Mouse (Mus musculus) CH12.LX (cell line): Measurements from ENCODE around the gene Phf5a. TPM values are rescaled to one million over a fixed set of nuclear protein-coding genes. Genes with fewer than 3 reads are reported as not detected.

Experiments used
- DNase-seq: peaks from one replicate; pipeline ENCODE4 v3.0.0-alpha.2; 2013; ENCODE audit errors: extremely low read depth
- H3K27ac ChIP-seq: 2 replicates; pipeline ENCODE4 v1.5.1; 2012; ENCODE audit warnings: low read depth, mild to moderate bottlenecking, control low read depth, moderate library complexity; ENCODE audit not compliant: insufficient read depth
- H3K27me3 ChIP-seq: replicated peaks from 2 replicates; pipeline ENCODE3; 2012; ENCODE audit warnings: inconsistent platforms
- H3K36me3 ChIP-seq, 2 experiments: replicated peaks in 1 of 2; 2 replicates each; pipeline versions ENCODE3 to v1.6.1; 2012; ENCODE audit warnings: inconsistent platforms in 1 of 2, low read length in 1 of 2, mild to moderate bottlenecking in 1 of 2, mixed read lengths in 1 of 2, moderate library complexity in 1 of 2; ENCODE audit not compliant: control insufficient read depth in 1 of 2, insufficient read depth in 1 of 2
- H3K4me1 ChIP-seq, 2 experiments: 2 replicates each; pipeline ENCODE4 v1.6.1; 2012; ENCODE audit warnings: inconsistent platforms in 1 of 2, moderate library complexity in 1 of 2; ENCODE audit not compliant: insufficient read depth in 2 of 2, control insufficient read depth in 1 of 2
- H3K4me2 ChIP-seq: 2 replicates; pipeline ENCODE4 v1.6.1; 2012; ENCODE audit warnings: low read depth, mild to moderate bottlenecking, control low read depth; ENCODE audit not compliant: poor library complexity, insufficient read depth, severe bottlenecking
- H3K4me3 ChIP-seq, 3 experiments: fragments of 150-350 bp in 1 of 3; sonication (generic) in 1 of 3; replicated peaks in 1 of 3; 2 replicates each; pipeline versions ENCODE3 to v1.5.1; 2011 to 2012; ENCODE audit warnings: low read depth in 2 of 3, low read length in 2 of 3, mild to moderate bottlenecking in 2 of 3, moderate library complexity in 2 of 3, control low read depth in 1 of 3, improper control_type of control experiment in 1 of 3, inconsistent platforms in 1 of 3, mixed read lengths in 1 of 3; ENCODE audit not compliant: poor library complexity in 1 of 3
- H3K79me2 ChIP-seq: replicated peaks from 2 replicates; pipeline ENCODE4 v1.6.1; 2012; ENCODE audit warnings: mild to moderate bottlenecking, moderate library complexity; ENCODE audit not compliant: control insufficient read depth, poor library complexity, insufficient read depth, severe bottlenecking; ENCODE audit errors: extremely low read depth
- H3K9ac ChIP-seq: 2 replicates; pipeline ENCODE4 v1.6.1; 2012; ENCODE audit warnings: low read depth, mild to moderate bottlenecking, control low read depth, moderate library complexity; ENCODE audit not compliant: insufficient read depth
- H3K9me3 ChIP-seq: replicated peaks from 2 replicates; pipeline ENCODE3; 2012; ENCODE audit warnings: low read length, inconsistent platforms, mixed read lengths
- CHD1 ChIP-seq: IDR thresholded peaks from 2 replicates; pipeline ENCODE4 v1.6.1; 2012; ENCODE audit warnings: low read depth, low read length, improper control_type of control experiment, inconsistent platforms
- E2F4 ChIP-seq: IDR thresholded peaks from 2 replicates; pipeline ENCODE4 v1.6.1; 2011; ENCODE audit warnings: low read depth, low read length, improper control_type of control experiment; ENCODE audit not compliant: insufficient replicate concordance
- ELF1 ChIP-seq: IDR thresholded peaks from 2 replicates; pipeline ENCODE4 v1.6.1; 2014; ENCODE audit warnings: low read depth, mild to moderate bottlenecking, inconsistent platforms, low read length, improper control_type of control experiment
- ETS1 ChIP-seq: conservative IDR thresholded peaks from 2 replicates; pipeline ENCODE4 v1.6.1; 2012; ENCODE audit warnings: low read depth, mild to moderate bottlenecking, inconsistent platforms, low read length, improper control_type of control experiment, moderate library complexity
- IRF4 ChIP-seq: IDR thresholded peaks from 2 replicates; pipeline ENCODE4 v1.6.1; 2014; ENCODE audit warnings: low read depth, mild to moderate bottlenecking, inconsistent platforms, low read length, improper control_type of control experiment
- JUND ChIP-seq: conservative IDR thresholded peaks from 2 replicates; pipeline ENCODE4 v1.6.1; 2011; ENCODE audit warnings: low read depth, low read length, improper control_type of control experiment
- MAZ ChIP-seq: IDR thresholded peaks from 2 replicates; pipeline ENCODE4 v1.6.1; 2012; ENCODE audit warnings: low read depth, mild to moderate bottlenecking, inconsistent platforms, low read length, improper control_type of control experiment, moderate library complexity
- MEF2A ChIP-seq: IDR thresholded peaks from 2 replicates; pipeline ENCODE4 v1.6.1; 2014; ENCODE audit warnings: low read depth, mild to moderate bottlenecking, inconsistent platforms, low read length, improper control_type of control experiment, borderline replicate concordance
- MYC ChIP-seq: IDR thresholded peaks from 2 replicates; pipeline ENCODE4 v1.6.1; 2011; ENCODE audit warnings: low read depth, mild to moderate bottlenecking, improper control_type of control experiment, low read length
- NELFE ChIP-seq: IDR thresholded peaks from 2 replicates; pipeline ENCODE4 v1.6.1; 2011; ENCODE audit warnings: low read depth, low read length, improper control_type of control experiment
- SMC3 ChIP-seq: IDR thresholded peaks from 2 replicates; pipeline ENCODE4 v1.6.1; 2011; ENCODE audit warnings: low read depth, low read length, improper control_type of control experiment
- TBP ChIP-seq: conservative IDR thresholded peaks from 2 replicates; pipeline ENCODE4 v1.6.1; 2011; ENCODE audit warnings: low read depth, low read length, improper control_type of control experiment
- UBTF ChIP-seq: IDR thresholded peaks from 2 replicates; pipeline ENCODE4 v1.6.1; 2012; ENCODE audit warnings: low read depth, mild to moderate bottlenecking, inconsistent platforms, low read length, improper control_type of control experiment, moderate library complexity
- ZC3H11A ChIP-seq: IDR thresholded peaks from 2 replicates; pipeline ENCODE4 v1.6.1; 2012; ENCODE audit warnings: low read depth, mild to moderate bottlenecking, inconsistent platforms, low read length, improper control_type of control experiment
- ZMIZ1 ChIP-seq: IDR thresholded peaks from 2 replicates; pipeline ENCODE4 v1.6.1; 2012; ENCODE audit warnings: low read depth, mild to moderate bottlenecking, inconsistent platforms, low read length, improper control_type of control experiment
- dilution Hi-C: fragments of 300-500 bp; cut with MboI; formaldehyde crosslinking; loops from 2 replicates; pipeline ENCODE4 v1.14.3; 2020; ENCODE audit warnings: low sequenced_read_pairs; ENCODE audit not compliant: extremely low pct_unique_long_range_greater_than_20kb, extremely low pct_ligation_motif_present
- in situ Hi-C: fragments of 300-500 bp; cut with MboI; formaldehyde crosslinking; loops from 3 replicates; pipeline ENCODE4 v1.14.3; 2019; ENCODE audit warnings: low sequenced_read_pairs, low pct_ligation_motif_present, low pct_unique_long_range_greater_than_20kb, mixed read lengths
- polyA plus RNA-seq: library from polyadenylated mRNA; unstranded; fragments of >175 nt; gene quantifications from 2 replicates; pipeline ENCODE4 v1.2.1, GENCODE M21; 2012; ENCODE audit warnings: low read depth; ENCODE audit not compliant: insufficient read length
- total RNA-seq, 2 experiments: library from RNA; depleted of rRNA; stranded (reverse); fragments of 300-350 nt in 1 of 2; fragments of >200 nt in 1 of 2; gene quantifications; 2 replicates each; pipeline ENCODE4 v1.2.3; 2012 to 2014

Phf5a gene
- total and polyA plus RNA-seq, 3 experiments: 86.3 to 177 (median 116) TPM

GRCm38 (mm10) chr15:81857724-81858116 is 14.0 kb downstream of the Phf5a start:
- Histone ChIP-seq H3K27me3 (no peaks in the 10 kb centered on the region), H3K9me3 (no peaks in the 10 kb centered on the region), H3K4me2 (0 out of 2 replicates have a peak overlapping the region, but pooled peaks have one; percentile 58), H3K4me1 (peaks cover 3 to 22% of the 10 kb centered on the region in 2 experiments; a peak in 2 of 4 replicates), H3K27ac (peak overlapping the region; percentile 86), H3K36me3 (peaks cover 4 to 23% of the 10 kb centered on the region in 2 experiments), H3K9ac (peak overlapping the region; percentile 85), H3K4me3 (peak overlapping the region; percentile 74 to 89 (median 89)), H3K79me2 (peaks cover 42% of the 10 kb centered on the region)
- peak; percentile 19 for DNase-seq
- in situ Hi-C loops: no loop called here
- dilution Hi-C loops: no loop called here
- TF ChIP-seq ETS1 (no peak), E2F4 (no peak), MYC (no peak), CHD1 (no peak), IRF4 (peak; percentile 52; the same call in 1 of the 2 replicates), ZC3H11A (no peak)

GRCm38 (mm10) chr15:81856938-81857723 is 14.6 kb downstream of the Phf5a start:
- DNase-seq: peak; percentile 35
- Histone ChIP-seq H3K36me3 (peaks cover 9 to 29% of the 10 kb centered on the region in 2 experiments), H3K4me2 (peak overlapping the region; percentile 58), H3K4me3 (peak overlapping the region; percentile 74 to 89 (median 89)), H3K79me2 (peaks cover 43% of the 10 kb centered on the region), H3K27me3 (no peaks in the 10 kb centered on the region), H3K4me1 (peaks cover 3 to 27% of the 10 kb centered on the region in 2 experiments; a peak in 2 of 4 replicates), H3K9ac (peak overlapping the region; percentile 85), H3K9me3 (no peaks in the 10 kb centered on the region), H3K27ac (peak overlapping the region; percentile 50; the same call in 1 of the 2 replicates)
- TF ChIP-seq TBP: no peak
- no peak for TF ChIP-seq JUND
- no peak for TF ChIP-seq ZMIZ1
- TF ChIP-seq MAZ: no peak
- no peak for TF ChIP-seq NELFE
- TF ChIP-seq ELF1: no peak
- TF ChIP-seq UBTF: no peak
- TF ChIP-seq SMC3: no peak
- TF ChIP-seq E2F4: no peak
- TF ChIP-seq MEF2A: no peak
- dilution Hi-C loops: no loop called here
- in situ Hi-C loops: no loop called here
